Mouse (Mus musculus) layer of hippocampus, adult 2 months (tissue): ENCODE measurements around the gene Mark2. TPM values are rescaled to one million over a fixed set of nuclear protein-coding genes. Genes with fewer than 3 reads are reported as not detected.

Experiments
- DNase-seq, 2 experiments: peaks; one replicate each; pipeline ENCODE4 v3.0.0; 2022; ENCODE audit warnings: low spot score in 2 of 2
- H3K27ac ChIP-seq: fragments of 200-600 bp; 2 replicates; pipeline ENCODE4 v1.8.1; 2022
- H3K4me3 ChIP-seq: fragments of 200-600 bp; 2 replicates; pipeline ENCODE4 v1.8.1; 2022; ENCODE audit warnings: mild to moderate bottlenecking
- CTCF ChIP-seq: fragments of 200-600 bp; conservative IDR thresholded peaks from 2 replicates; pipeline ENCODE4 v1.8.1; 2022; ENCODE audit warnings: antibody characterized with exemption, mild to moderate bottlenecking, moderate library complexity
- total RNA-seq, 2 experiments: library from RNA; stranded (reverse); gene quantifications; 2 replicates each; pipeline ENCODE4 v1.2.3; 2021

Mark2 gene
- total RNA-seq, 2 experiments from 2014 or later, result 119 to 127 TPM

DNA sequence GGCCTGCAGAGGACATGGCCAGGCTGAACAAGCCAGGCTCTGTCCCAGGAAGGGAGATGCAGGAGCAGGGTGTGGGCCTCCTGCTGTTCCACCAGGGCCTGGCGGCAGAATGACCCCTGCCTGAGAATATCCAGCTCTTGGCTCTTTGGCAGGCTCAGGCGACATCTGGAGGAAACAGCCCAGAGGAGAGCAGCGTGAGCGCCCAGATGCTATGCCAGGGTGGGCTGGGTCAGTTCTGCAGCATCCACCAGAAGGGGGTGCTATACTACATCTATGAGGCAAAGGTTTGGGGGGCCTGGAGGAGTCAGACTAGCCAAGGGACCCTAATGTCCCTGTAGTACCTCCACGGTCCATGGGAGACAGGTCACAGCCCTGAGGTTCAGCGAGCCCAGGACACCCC, 62.5 kb downstream of the Mark2 start:
- peak; percentile 81 for TF ChIP-seq CTCF
- peak overlapping the region; percentile 92 for H3K27ac ChIP-seq
- no peak for DNase-seq
- no peak overlapping the region for H3K4me3 ChIP-seq

GRCm38 (mm10) chr19:7278200-7278906, 63.3 kb downstream of the Mark2 start:
- no peak for DNase-seq
- H3K4me3 ChIP-seq, result no peak overlapping the region
- H3K27ac ChIP-seq, result peak overlapping the region; percentile 92
- TF ChIP-seq CTCF, result no peak

- TF ChIP-seq CTCF, result no peak
- H3K4me3 ChIP-seq, result no peak overlapping the region
- no peak for DNase-seq
- H3K27ac ChIP-seq, result peak overlapping the region; percentile 92; the same call in 1 of the 2 replicates
Measured at GRCm38 (mm10) chr19:7276796-7277195, 64.9 kb downstream of the Mark2 start.

- H3K4me3 ChIP-seq, result no peak overlapping the region
- no peak for DNase-seq
- no peak for TF ChIP-seq CTCF
- peak overlapping the region; percentile 92 for H3K27ac ChIP-seq
Measured at GRCm38 (mm10) chr19:7276053-7276659, 65.5 kb downstream of the Mark2 start.

DNA sequence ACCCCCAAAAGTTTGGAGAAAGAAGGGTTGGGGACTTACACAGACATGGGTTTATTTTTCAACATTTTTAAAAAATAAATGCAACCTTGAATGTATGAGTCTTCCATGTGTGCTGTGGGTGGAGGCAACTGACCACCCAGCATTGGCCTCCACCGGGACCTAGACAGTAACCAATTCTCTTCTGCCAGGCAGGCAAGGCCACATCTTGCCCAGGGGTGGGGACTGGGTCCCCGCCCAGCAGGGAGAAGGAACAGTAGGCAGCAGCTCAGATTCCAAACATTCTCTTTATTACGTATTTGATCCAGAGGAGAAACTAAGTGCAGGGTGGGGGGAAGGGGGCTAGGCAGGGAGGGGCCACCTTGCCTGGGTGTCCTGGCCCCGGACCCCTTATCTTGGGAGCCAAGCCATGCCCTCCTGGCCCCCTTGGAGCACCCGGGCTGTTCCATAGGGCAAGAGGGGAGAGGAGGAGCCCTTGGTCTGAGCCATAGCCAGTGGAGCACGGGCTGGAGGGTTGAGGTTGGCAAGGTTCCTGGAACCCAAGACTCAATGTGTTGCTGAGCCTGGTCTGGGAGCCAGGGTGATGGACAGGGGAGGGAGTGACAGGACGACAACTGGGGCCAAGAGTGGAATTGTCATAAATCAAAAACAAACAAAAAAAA, 66.4 kb downstream of the Mark2 start:
- DNase-seq, result no peak
- Histone ChIP-seq H3K4me3 (no peak overlapping the region), H3K27ac (peak overlapping the region; percentile 92)
- no peak for TF ChIP-seq CTCF

GRCm38 (mm10) chr19:7274326-7274990, 67.2 kb downstream of the Mark2 start:
- peak; percentile 62 to 67 for DNase-seq
- TF ChIP-seq CTCF, result no peak
- Histone ChIP-seq H3K27ac (peak overlapping the region; percentile 92), H3K4me3 (no peak overlapping the region)

- peak; percentile 64 for TF ChIP-seq CTCF
- peak overlapping the region; percentile 92; the same call in 1 of the 2 replicates for H3K27ac ChIP-seq
- no peak for DNase-seq
- H3K4me3 ChIP-seq, result no peak overlapping the region
Measured at GRCm38 (mm10) chr19:7273486-7273885, 68.2 kb downstream of the Mark2 start.

- Histone ChIP-seq H3K27ac (peak overlapping the region; percentile 93), H3K4me3 (peak overlapping the region; percentile 71)
- DNase-seq, result no peak
- TF ChIP-seq CTCF, result no peak
Measured at GRCm38 (mm10) chr19:7269290-7270044, 72.2 kb downstream of the Mark2 start.

GRCm38 (mm10) chr19:7268722-7269090, 73.0 kb downstream of the Mark2 start:
- TF ChIP-seq CTCF, result peak; percentile 88
- Histone ChIP-seq H3K27ac (peak overlapping the region; percentile 93), H3K4me3 (peak overlapping the region; percentile 71)
- DNase-seq, result peak in 1 of 2 experiments; percentile 73

DNA sequence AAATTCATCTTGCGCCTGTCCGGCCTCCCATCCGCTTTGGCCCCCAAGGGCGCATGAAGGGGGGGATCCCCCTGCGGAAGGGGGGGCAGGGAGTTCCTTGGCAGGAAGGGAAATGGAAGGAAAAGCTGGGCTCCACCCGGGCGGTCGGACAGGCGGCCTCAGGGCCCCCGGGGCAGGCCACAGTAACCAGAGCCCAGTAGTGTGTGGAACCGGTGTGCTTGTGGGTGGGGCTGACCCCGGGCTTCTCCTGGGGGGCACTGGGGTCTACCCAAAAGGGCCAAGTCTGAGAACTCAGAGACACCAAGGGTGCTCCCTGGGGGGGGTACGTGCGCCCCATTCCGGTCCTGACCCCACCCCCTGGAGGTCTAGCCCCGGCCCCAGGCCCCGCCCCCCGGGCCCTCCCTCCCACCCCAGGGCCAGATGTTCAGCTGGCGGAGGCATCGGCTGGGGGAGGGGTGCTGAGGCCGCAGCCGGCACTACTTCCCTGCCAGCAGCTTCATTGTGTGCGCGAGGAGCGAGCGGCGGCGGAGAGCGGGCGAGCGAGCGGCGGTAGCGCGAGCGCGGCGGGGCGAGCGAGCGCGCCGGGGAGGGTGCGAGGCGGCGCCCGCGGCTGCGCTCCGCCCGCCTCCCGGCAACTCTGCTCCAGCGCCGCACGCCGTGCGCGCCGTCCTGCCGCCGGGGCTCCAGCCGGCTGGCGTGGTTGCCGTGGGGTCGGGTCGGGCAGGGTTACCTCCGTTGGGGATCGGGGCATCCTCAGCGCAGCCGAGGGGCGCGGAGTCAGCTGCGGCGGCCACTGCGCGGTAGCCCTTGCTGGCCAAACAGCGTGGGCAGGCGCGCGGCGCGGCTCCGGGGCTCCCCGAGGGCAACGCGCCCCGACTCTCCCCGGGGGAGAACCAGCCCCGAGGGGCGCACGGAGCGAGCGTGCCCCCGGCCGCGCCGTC, 73.6 kb downstream of the Mark2 start:
- H3K4me3 ChIP-seq, result peak overlapping the region; percentile 71
- peak overlapping the region; percentile 93 for H3K27ac ChIP-seq
- DNase-seq, result peak in 1 of 2 experiments; percentile 78
- no peak for TF ChIP-seq CTCF

GRCm38 (mm10) chr19:7267091-7267741, 74.4 kb downstream of the Mark2 start, which contains the start of gene Rcor2:
TSS of gene Rcor2 (plus strand) at chr19:7267325.
- peak within 1 kb of the TSS; percentile 71 for H3K4me3 ChIP-seq
- peak; percentile 60 to 64 for DNase-seq
- H3K27ac ChIP-seq, result peak within 1 kb of the TSS; percentile 93
- no peak for TF ChIP-seq CTCF
